Mouse (Mus musculus) cerebellum, postnatal 25 days (tissue): Measurements from ENCODE around the gene Hsd17b6.

ENCODE experiments used
- DNase-seq, 2 experiments: peaks; one replicate each; pipeline ENCODE4 v3.0.0; 2021; ENCODE audit warnings: mixed read lengths in 2 of 2

Hsd17b6 gene

DNA sequence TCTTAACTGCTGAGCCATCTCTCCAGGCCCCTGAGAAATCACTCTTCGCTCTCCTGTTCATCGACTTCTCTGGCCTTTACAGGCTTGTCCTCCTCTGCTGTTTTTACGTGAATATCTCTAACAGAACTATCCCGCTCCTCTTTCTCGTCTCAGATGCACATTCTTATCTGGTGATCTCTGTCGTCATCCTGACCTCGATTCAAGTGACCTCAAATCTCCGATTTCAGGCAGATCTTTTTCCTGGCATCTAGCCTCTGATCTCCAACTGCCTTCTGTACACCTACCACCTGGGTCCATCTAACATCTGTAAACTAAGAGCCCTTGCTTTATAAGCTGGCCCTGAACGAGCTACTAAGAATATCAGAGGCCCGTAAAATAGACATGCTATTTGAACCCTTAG is 2.5 kb downstream of the Hsd17b6 start:
- DNase-seq: no peak

DNA sequence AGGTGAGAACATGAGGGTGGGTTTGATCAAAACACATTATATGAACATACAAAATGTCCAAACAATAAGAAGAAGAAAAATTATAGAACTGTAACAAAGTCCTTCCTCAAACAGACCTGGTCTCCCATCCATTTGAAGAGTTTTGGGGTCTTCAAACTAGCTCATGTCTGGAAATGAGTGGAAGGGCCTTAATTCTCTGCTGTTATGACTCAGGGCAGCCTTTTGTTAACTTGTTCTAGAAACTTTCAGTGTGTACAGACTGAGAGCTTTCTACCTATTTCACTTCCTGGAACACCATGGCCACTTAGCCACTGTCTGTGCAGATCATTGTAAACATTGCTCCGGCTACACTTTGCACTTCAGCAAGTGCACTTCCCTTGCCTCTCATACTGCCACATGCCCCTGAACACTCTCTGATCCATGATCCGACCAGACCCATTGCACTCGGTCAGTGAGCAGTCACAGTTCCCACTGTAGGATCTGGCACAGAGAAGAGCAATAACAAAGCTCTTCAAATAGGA is 4.1 kb downstream of the Hsd17b6 start:
- DNase-seq: no peak

DNA sequence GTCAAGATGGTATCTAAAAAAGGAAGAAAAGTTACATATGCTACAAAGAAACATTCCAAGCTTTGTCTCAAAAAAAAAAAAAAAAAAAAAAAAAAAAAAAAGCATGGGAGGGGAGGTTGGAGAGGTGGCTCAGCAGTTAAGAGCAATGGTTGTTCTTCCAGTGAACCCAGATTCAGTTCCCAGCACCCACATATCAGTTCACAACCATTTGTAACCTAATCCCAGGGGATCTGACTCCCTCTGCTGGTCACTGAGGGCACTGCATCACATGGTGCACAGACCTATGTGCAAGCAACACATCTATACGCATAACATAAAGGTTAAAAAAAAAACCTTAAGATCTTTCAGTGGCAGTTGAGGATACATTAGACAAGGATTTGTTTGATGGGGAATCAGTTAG is 9.2 kb downstream of the Hsd17b6 start:
- DNase-seq: no peak

DNA sequence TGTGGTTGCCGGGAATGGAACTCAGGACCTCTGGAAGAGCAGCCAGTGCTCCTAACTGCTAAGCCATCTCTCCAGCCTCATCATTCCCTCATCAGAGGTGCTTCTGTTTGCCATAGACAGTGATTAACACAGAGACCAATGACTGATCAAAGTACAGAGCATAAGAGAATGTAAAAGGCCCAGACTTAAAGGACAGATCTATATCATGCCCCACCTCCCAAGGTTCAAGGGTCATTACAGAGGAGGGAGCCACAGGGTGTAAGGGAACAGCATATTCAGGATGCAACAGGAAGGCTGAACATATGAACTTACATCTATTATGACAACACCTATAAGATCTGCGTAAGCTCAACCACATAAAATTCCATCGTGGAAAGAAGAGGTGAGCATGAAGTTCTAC is 10.7 kb downstream of the Hsd17b6 start:
- no peak for DNase-seq

DNA sequence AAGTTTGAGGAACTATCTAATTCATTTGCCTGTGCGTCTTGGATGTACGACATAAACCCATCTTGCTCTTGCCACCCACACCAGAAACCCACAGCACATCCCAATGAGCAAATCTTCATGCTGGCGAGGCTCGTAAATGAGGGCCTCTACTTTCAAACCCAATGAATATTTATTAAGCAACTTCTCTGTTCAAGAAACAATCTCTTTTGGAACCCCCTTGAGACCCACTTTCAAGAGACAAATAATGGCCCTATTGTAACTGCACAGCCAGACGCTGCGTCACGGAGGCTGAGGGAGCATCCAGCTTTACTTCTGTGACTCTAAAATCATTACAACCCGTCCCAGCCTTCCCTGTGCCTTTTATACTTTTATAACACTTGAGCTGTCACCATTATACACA is 21.8 kb downstream of the Hsd17b6 start:
- DNase-seq: no peak

DNA sequence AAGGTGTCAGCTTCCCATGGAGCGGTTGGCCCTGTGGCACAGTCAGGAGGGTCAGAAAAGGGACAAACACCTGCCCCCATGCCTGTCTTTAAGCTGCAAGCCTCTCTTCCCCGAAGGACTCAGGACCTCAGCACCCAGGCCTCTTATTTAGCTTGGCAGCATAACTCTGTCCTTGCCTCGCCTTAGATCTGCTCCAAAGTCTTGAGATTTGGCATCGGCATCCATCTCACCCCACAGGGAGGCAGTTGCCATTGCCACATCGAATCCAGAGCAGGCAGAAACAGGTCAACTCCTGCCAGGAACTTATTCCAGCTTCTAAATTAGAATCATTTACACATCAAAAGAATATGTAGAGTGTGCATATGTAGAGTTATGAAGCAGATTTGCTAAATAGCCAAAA is 22.8 kb downstream of the Hsd17b6 start:
- no peak for DNase-seq

DNA sequence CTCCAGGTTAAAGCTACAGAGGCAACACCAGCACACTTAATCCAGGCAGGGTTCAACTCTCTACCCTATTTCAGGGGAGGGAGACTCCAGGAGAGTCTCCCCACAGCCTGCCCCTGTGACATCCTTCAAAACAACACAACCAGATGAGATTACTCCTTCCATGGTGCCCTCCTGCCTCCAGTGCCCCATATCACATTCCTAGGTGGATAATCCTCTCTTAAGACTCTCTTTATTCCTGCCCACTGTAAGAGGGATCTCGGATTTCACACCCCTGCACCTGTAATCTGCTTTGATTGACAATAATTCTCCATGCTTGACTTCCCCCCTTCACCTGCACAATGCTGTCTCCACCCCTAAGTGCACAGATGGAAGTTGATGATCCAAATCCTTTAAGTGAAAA is 31.9 kb downstream of the Hsd17b6 start:
- no peak for DNase-seq

DNA sequence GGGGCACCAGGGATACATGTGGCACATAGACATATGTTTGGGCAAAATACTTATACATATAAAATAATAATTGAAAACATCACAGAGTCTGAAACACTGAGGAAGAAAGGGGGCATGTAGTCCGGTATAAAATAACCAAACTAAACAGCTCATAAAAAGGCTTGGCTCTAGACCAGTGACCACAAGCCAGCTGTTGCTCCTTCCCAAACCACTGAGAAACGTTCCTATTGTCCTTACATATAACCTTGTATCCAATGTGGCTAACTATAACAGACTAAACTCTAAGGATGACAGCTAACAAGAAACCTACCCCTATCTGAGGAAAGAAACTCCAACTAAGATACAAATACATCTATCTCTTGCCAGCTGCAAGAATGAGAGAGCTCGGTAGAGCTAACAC is 33.3 kb downstream of the Hsd17b6 start:
- no peak for DNase-seq

DNA sequence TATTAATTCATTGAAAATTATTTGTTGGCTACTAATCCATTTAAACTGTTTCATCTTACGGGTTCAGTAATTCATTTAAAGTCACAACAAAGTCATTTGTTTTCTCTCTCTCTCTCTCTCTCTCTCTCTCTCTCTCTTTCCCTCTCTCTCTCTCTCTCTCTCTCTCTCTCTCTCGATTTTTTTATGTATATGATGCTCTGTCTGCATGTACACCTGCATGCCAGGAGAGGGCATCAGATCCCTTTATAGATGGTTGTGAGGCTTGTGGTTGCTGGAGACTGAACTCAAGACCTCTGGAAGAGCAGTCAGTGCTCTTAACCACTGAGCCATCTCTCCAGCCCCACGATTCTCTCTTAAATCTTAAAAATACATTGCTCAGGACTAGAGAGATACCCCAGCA is 36.3 kb downstream of the Hsd17b6 start:
- no peak for DNase-seq

DNA sequence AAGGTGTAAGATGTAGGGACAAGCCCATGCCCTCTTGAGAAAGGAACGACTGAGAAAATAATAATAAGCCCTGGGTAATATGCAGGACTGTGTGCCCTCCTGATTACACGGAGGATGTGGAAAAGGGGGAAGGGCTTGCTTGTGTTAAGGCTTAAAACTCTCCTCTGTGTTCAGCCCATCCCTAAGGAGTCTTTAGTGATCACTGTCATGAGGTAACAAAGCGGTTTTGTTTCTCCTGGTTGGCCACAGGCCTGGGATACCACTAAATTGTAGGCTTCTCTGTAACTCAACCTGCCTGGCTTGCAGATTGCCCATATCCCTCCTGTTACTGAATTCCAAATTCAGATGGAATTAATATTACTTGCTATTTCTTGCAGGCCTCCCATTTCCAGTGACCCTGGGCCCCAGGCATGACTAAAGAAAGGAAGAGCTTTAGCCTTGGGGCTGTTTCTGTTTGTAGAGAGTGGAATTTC is 37.0 kb downstream of the Hsd17b6 start:
- DNase-seq: no peak

DNA sequence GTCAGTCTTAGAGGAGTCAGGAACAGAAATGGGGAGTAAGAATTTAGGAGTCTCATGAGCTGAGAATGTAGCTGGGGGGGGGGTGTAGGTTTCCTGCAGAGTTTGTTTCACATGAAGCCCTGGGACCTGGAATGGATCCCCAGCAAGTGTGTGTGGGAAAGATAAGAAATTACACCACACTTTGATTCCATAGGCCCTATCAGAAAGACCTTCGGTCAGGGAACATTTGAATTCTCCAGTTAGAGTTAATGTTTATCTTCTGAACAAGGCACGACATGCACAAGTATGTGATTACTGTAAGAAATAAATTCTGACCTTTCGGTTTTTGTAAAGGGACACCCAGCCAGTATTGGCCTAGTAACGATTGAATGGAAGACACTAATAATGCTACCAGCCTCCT is 37.6 kb downstream of the Hsd17b6 start:
- no peak for DNase-seq

DNA sequence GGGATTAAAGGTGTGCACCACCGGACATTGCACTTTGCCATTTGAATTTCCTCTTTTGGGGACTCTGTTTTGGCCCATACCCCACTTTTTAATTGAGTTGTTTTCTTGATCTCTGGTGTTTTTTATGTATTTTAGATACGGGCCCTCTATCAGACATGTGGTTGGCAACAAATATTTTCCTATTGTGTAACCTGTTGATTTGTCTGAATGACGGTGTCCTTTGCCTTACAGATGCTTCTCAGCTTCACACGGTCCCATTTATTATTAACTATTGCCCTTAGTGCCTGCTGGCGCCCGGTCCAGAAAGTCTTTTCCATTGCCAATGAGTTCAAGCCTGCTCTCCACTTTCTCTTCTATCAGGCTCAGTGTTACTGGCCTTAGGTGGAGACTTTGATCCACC is 40.9 kb downstream of the Hsd17b6 start:
- DNase-seq: no peak

DNA sequence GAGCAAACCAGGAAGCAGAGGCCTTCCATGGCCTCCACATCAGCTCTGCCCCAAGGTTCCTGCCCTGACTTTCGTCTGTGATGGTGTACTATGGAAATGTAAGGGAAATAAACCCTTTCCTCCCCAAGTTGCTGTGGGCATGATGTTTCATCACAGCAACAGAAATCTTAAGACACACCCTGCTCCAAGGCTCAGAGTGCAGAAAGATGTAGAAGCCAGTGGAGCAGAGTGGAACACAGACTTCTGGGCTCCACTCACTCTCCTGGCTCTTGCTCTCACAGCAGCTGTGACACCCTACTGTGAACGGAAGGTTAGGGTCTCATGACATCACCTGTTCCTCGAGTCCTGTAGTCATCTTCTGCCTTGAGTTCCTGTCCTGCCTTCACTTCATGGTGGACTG is 43.4 kb downstream of the Hsd17b6 start:
- no peak for DNase-seq

DNA sequence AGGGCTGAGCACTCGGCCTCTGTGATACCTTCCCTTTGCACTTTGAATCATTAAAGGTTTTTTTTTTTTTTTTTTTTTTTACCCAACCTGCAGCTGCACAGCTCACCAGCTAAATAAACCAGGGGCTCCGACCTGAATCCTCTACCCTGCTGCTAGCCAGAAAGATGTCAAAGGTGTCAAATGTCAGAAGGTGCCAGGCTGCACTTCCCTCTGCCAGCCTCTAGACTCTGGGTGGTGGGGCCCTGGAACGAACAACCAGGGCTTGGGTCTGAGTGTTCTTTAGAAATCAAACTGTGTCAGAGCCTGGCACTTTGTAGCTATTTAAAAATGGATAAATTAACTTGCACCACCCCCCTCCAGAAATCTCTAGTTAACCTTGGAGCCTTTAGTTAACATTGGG is 45.0 kb downstream of the Hsd17b6 start:
- DNase-seq: no peak

DNA sequence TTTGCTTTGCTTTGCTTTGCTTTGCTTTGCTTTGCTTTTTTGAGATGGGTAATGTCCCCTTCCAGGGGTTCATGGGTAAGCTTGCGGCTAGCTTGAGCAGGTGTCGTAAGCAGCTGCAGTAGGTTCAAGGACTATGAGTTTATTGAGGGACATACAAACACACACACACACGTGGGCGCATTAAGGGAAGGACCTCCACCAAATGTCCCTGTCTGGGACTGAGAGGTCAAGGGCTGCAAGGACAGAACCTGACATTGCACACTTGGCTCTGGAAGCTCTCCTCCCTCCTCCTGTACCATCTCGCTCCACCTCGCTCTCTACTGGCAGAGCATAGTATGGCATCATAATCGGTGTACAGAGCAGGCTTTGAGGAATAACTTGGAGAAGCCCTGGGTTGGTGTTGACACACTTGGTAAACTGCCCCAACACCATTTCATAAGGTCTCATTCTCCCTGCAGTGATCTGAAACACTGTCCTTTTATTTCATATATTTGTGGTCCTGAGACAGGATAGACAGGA is 48.2 kb downstream of the Hsd17b6 start:
- no peak for DNase-seq

DNA sequence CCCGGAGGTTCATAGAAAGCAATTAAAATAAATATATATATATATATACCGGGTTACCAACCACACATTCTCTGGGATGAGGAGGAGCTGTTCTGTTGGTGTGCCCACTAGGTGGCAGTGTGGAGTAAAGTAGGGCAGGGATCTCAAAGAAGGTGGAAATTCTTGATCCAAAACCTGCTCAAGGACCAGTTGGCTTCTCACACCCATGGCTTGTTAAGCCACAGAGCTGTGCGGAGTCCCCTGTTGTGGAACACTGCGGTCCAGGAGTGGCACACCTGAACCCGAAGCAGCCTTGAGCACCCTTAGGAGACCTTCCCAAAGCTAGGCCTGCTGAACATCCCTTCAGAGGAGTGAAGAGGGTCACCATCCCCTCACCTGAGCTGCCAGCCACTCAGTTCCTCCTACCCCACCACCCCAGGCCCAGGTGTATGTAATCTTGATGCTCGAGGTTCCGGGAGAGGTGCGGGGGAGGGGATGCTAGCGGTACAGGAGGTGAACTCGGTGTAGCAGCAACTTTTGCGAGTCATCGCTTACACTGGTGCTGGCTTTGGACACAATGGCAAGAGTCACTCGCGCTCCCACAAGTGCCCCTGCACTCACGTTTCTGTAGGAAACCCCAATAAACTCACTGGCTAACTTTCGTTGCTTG is 51.1 kb downstream of the Hsd17b6 start:
- peak; percentile 72 to 90 for DNase-seq

DNA sequence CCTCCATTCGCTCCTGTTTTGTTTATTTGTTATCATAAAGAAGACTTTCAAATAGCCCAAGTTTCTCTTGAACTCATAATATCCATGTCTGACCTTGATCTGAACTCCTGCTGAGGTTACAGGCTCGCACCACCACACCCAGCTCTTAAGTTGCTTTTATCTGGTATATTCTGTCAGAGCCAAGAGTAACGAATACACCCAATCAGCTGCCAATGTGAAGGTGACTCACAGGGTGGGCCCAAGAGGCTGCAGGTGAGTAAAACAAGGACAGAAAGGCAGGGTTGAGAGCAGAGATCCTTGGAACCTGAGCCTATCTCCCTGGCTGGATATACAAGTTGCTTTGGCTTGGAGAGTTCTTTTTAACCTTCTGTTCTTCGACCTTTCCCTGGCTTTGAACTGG is 52.4 kb downstream of the Hsd17b6 start:
- no peak for DNase-seq

DNA sequence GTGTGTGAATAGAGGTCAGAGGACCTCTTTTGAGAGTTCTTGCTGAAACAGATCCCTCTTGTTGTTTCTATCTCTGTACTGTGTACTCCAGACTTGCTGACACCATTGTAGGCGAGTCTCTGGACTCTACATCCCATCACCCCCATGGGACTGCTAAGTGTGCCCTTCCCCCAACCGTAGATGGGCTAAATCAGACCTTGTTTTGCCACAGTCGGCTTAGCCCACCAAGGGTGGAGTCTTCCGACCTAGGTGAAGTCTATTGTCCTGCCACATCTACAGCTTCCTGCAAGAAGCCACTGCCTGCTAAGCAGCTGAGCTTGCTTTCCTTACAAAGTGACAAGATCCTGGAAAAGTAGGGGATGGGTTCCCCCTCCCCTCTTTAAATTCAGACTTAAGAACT is 55.6 kb downstream of the Hsd17b6 start:
- no peak for DNase-seq

DNA sequence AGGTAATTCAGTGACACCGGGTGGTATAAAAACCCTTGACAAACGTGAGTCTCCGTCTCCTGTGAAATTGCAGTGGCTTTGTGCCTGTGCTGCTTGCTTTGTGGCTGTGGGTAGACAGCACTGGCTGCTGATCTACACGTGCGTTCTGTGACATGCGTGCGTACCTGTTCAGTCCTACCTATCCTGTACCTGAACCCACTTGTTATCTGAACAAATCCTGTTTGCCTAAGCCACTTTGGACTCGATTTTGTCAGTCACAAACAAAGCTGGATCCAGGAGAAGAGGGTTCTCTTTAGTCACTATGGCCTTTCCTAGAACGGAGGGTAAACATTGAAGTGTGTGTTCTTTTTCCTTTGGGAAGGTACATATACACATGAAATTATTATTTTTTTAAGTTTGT is 56.0 kb downstream of the Hsd17b6 start:
- DNase-seq: no peak

DNA sequence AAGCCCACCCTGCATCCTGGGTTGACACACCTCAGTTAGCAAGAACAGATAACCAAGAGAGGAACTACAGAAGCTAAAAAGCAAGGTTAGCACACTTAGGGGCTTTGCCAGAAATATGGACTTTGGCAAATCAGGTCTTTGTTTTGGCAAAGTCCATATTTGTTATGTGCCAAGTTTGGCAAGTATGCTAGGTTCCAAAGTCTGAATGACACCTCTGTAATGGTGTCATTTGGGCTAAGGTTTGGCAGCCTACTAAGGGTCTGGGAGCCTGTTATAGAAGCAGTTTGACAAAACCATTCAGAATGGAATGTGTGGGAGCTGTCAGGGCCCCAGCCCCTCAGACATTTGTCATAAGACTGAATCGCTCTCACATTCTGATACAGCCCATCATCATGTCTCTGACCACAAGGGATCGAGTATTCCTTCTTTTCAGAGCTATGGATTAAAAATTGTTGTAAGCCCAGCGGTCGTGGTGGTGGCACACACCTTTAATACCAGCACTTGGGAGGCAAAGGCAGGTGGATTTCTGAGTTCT is 57.7 kb downstream of the Hsd17b6 start:
- no peak for DNase-seq

DNA sequence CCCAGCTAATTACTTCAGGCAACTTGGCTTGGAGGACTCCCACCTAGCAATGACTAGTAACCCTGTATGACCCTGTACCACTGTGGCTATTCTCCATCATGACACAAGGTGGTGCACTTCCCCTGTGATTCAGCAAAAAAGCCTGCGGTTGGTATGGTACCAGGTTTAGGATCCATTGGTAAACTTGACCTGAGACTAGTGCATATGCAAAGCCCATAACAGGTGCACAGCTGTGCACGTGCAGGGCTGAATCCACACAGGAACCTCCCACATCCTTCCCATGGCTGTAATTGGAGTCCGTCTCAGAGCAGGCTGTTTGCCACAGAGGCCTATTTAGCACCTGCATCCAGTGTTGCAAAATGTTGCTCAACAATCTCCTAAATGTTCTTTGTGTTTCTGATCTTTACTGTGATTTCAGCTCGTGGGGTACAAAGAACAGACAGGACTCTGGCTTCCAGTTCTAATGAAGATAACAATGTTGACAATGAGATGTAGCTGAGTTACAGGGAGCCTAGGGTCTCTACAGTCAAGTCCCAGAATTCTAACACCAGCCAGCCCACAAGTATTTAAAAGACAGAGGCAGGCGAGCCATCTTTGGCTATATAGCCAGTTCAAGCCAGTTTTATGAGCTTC is 61.9 kb downstream of the Hsd17b6 start:
- peak; percentile 28 to 48 for DNase-seq
